16 mouse cellular contexts compared by ENCODE assay signal in the genomic region with DNA sequence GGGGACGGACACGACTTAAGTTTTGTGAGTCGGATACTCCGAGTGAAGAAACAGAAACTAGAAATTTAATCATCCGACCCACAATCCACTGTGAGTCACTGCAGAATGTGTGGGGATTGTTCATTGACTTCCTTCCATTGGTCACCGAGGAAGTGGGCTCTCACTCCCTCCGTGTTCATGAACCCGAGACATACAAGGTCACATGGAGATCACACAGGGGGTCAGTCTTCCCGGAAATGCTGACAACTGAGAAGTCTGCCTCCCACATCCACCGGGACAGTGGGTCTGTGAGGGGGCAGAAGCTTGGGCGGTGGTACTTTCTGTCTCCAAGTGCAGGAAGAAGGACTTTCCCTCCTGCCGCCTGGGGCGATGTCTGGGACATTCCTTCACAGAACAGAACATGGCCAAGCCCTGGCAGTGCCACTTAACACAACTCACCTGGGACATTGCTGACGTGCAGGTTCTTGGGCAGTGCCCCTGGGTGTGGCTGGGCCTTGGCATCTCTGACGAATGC.
DNase-seq lines count a peak whose midpoint lies in the region; ATAC-seq and TF ChIP-seq lines count a peak whose summit lies in the region.
"Had no signal": no experiment of that assay in that cellular context is flagged by ENCODE, and none has a peak within 500 bp of the region (broad histone marks: within the 10 kb centered on the region; RNA-seq: fewer than 3 reads in every experiment).

No protein-coding gene starts in this region.

- POLR2A ChIA-PET in Patski (lab: Charles Lee), result interaction anchor here (0.6 to 1.5 kb wide), 3 partner anchors 10 to 32 kb away, joined by 3 to 4 read pairs (median 3); no protein-coding TSS in a partner anchor

- WGBS in hindbrain, embryonic 10.5 days, result 83% methylated on average over 15 of the region's 15 CpGs

- in situ Hi-C loops in Patski (cut with MboI; ENCODE audit: low pct_unique_long_range_greater_than_20kb), result no loop called here

- H3K9me3 ChIP-seq in megakaryocyte, embryonic 14.5 days, result no peaks in the 10 kb centered on the region
- no peaks in the 10 kb centered on the region for H3K9me3 ChIP-seq in hindbrain, embryonic 10.5 days
- H3K9me3 ChIP-seq: heart, embryonic 12.5 days; liver, embryonic 12.5 days; neural tube, embryonic 13.5 days had no signal

- CTCF ChIA-PET in Patski (lab: Charles Lee), result interaction anchor here (1.3 kb wide), 1 partner anchor 66 kb away, joined by 3 read pairs; no protein-coding TSS in a partner anchor

- H3K27ac ChIP-seq in hindbrain, embryonic 10.5 days, result no peak overlapping the region
- H3K27ac ChIP-seq: liver, embryonic 12.5 days; neural tube, embryonic 13.5 days had no signal

- no peaks in the 10 kb centered on the region for H3K36me3 ChIP-seq in megakaryocyte, embryonic 14.5 days (replicated peaks; ENCODE audit: low read length)
- no peaks in the 10 kb centered on the region for H3K36me3 ChIP-seq in hindbrain, embryonic 10.5 days
- H3K36me3 ChIP-seq: heart, embryonic 12.5 days; liver, embryonic 12.5 days; neural tube, embryonic 13.5 days had no signal

- no peak for DNase-seq in Patski (ENCODE audit: low read depth, low spot score)
- DNase-seq in lung, postnatal 14 days, result peak; percentile 39
- DNase-seq in right cerebral cortex, adult 2 months (ENCODE audit: low spot score in 2 of 2), result no peak
- DNase-seq in layer of hippocampus, adult 8-10 months (ENCODE audit: low spot score in 2 of 2), result no peak
- DNase-seq in hindbrain, embryonic 10.5 days (ENCODE audit: low spot score), result no peak
- DNase-seq: cerebellum, adult 18-20 months; gastrocnemius, postnatal 36 days; heart, postnatal 4 days; left cerebral cortex, postnatal 4 days; right cerebral cortex, postnatal 4 days; thymus, postnatal 25 days had no signal

- no peak for TF ChIP-seq CTCF in Patski (IDR thresholded peaks at IDR 0.05)

- ATAC-seq in megakaryocyte, adult 5-6 weeks (ENCODE audit: poor library complexity, severe bottlenecking), result no peak
- peak; percentile 59 for ATAC-seq in Patski
- ATAC-seq: liver, embryonic 12.5 days had no signal

- peak overlapping the region; percentile 21 for H3K4me3 ChIP-seq in megakaryocyte, embryonic 14.5 days (replicated peaks)
- H3K4me3 ChIP-seq in hindbrain, embryonic 10.5 days, result no peak overlapping the region
- H3K4me3 ChIP-seq: heart, embryonic 12.5 days; liver, embryonic 12.5 days; neural tube, embryonic 13.5 days had no signal

- no peaks in the 10 kb centered on the region; the same call in 1 of the 2 replicates for H3K4me1 ChIP-seq in megakaryocyte, embryonic 14.5 days
- peaks cover 11% of the 10 kb centered on the region for H3K4me1 ChIP-seq in hindbrain, embryonic 10.5 days (replicated peaks)
- H3K4me1 ChIP-seq: liver, embryonic 12.5 days had no signal

- peaks cover 76% of the 10 kb centered on the region for H3K27me3 ChIP-seq in megakaryocyte, embryonic 14.5 days (replicated peaks)
- no peaks in the 10 kb centered on the region for H3K27me3 ChIP-seq in Patski
- peaks cover 8% of the 10 kb centered on the region; the same call in 1 of the 2 replicates for H3K27me3 ChIP-seq in hindbrain, embryonic 10.5 days (ENCODE audit: insufficient read depth, poor library complexity, severe bottlenecking)
